Mouse (Mus musculus): ENCODE measurements around the gene Cldn7. TPM values are rescaled to one million over a fixed set of nuclear protein-coding genes. Genes with fewer than 3 reads are reported as not detected.
"Not testable (repeated sequence)": the region's sequence is repeated elsewhere in the genome, so short reads cannot be mapped to it uniquely, and the experiment has no call there.

The Cldn7 gene
- polyA plus RNA-seq (2015; fragmentation: Nextera tagmentation; extraction: Ambion mirVana): 6.3 and 7.4 TPM in 2 replicates

GRCm38 (mm10) chr11:69964650-69965270, at the start of gene Cldn7:
TSS of gene Cldn7 (plus strand) at chr11:69964779.
- Histone ChIP-seq H3K27ac (replicated peaks) (no peak within 1 kb of the TSS), H3K36me3 (peaks cover 21% of the 10 kb centered on the region), H3K9me3 (no peaks in the 10 kb centered on the region), H3K4me3 (peak within 1 kb of the TSS; percentile 56), H3K9ac (peak within 1 kb of the TSS; percentile 44; the same call in 1 of the 2 replicates), H3K4me2 (peak within 1 kb of the TSS; percentile 82), H3K27me3 (replicated peaks) (peaks cover 86% of the 10 kb centered on the region), H3K4me1 (peaks cover 20% of the 10 kb centered on the region)
- 8% methylated on average over 24 of the region's 24 CpGs for WGBS
- no peak for ATAC-seq (ENCODE audit: extremely low read depth, insufficient number of reproducible peaks, low FRiP score, low TSS enrichment)

DNA sequence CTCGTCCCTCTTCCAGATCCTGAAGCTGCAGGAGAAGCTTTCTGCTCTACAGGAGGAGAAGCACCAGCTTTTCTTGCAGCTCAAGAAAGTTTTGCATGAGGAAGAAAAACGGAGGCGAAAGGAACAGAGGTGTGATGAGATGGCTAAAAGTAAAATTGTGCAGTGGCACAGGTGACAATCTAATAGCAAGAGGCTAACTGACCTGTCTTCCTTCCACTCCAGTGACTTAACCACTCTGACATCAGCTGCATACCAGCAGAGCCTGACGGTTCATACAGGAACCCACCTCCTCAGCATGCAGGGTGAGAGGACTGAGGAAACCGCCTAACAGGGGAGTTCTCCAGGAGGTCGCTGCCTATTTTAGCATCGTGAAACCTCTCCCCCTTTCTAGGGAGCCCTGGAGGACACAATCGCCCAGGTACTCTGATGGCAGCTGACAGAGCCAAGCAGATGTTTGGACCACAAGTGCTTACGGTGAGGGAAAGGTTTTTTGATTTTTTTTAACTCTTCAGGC, 49.6 kb upstream of the Cldn7 start:
- H3K4me2 ChIP-seq: peak overlapping the region; percentile 91
- H3K27ac ChIP-seq (replicated peaks): peak overlapping the region; percentile 87

GRCm38 (mm10) chr11:69915667-69916627, 48.6 kb upstream of the Cldn7 start:
- peak overlapping the region; percentile 10; the same call in 1 of the 2 replicates for H3K27ac ChIP-seq (replicated peaks)
- peaks cover 71% of the 10 kb centered on the region for H3K36me3 ChIP-seq
- H3K4me2 ChIP-seq: peak overlapping the region; percentile 91

More for the DNA sequence above, 49.6 kb upstream of the Cldn7 start:
- no peak for ATAC-seq (ENCODE audit: extremely low read depth, insufficient number of reproducible peaks, low FRiP score, low TSS enrichment)
- Histone ChIP-seq H3K36me3 (peaks cover 81% of the 10 kb centered on the region), H3K9me3 (no peaks in the 10 kb centered on the region), H3K4me3 (peak overlapping the region; percentile 79), H3K4me1 (peaks cover 61% of the 10 kb centered on the region), H3K9ac (peak overlapping the region; percentile 89), H3K27me3 (replicated peaks) (no peaks in the 10 kb centered on the region)
- WGBS: 33% methylated on average over 9 of the region's 9 CpGs

DNA sequence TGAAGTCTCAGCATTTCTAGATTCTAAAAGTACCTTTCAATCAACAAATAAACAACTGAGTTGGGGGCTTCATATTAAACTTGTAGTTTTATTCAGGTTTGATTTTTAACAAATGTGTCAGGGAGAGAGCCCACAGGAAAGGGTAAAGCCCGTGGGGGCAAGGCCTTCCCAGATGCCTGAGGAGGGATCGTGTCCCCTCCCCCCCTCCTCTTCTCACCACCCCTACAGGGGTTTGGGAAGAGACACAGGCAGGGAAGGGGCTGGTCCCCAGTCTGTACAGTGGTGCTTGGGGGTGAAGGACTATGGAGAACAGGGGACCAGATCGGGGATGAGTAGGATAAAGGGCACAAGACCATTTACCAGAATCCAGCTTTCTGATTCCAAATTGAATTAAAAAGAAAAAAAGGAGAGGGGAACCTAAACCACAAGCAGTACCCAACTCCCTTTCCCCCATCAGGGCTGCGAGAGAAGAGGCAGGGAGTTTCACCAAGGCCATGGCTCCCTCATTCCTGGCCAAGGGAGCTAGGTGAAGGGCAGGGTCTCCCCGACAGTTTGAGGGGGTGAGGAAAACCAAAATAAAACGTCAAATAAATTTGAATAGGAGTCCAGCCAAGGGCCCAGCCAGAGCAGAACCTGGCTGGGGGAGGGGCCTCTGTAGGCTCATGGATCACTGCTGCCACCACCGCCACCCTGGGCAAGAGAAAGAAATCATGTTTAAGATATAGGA, 47.8 kb upstream of the Cldn7 start:
- not testable (repeated sequence) for H3K27me3 ChIP-seq (replicated peaks); H3K9me3 ChIP-seq; ATAC-seq (ENCODE audit: extremely low read depth, insufficient number of reproducible peaks, low FRiP score, low TSS enrichment); H3K9ac ChIP-seq
- Histone ChIP-seq H3K4me1 (peaks cover 61% of the 10 kb centered on the region), H3K27ac (replicated peaks) (peak overlapping the region; percentile 10; the same call in 1 of the 2 replicates), H3K4me2 (peak overlapping the region; percentile 91), H3K36me3 (peaks cover 62% of the 10 kb centered on the region), H3K4me3 (0 out of 2 replicates have a peak overlapping the region, but pooled peaks have one; percentile 13)
- 65% methylated on average over 7 of the region's 7 CpGs for WGBS

More at GRCm38 (mm10) chr11:69915667-69916627, 48.6 kb upstream of the Cldn7 start:
- Histone ChIP-seq H3K9me3 (no peaks in the 10 kb centered on the region), H3K4me3 (peak overlapping the region; percentile 79), H3K4me1 (peaks cover 61% of the 10 kb centered on the region), H3K27me3 (replicated peaks) (no peaks in the 10 kb centered on the region), H3K9ac (peak overlapping the region; percentile 89)
- ATAC-seq (ENCODE audit: extremely low read depth, insufficient number of reproducible peaks, low FRiP score, low TSS enrichment): no peak
- WGBS: 41% methylated on average over 5 of the region's 5 CpGs

DNA sequence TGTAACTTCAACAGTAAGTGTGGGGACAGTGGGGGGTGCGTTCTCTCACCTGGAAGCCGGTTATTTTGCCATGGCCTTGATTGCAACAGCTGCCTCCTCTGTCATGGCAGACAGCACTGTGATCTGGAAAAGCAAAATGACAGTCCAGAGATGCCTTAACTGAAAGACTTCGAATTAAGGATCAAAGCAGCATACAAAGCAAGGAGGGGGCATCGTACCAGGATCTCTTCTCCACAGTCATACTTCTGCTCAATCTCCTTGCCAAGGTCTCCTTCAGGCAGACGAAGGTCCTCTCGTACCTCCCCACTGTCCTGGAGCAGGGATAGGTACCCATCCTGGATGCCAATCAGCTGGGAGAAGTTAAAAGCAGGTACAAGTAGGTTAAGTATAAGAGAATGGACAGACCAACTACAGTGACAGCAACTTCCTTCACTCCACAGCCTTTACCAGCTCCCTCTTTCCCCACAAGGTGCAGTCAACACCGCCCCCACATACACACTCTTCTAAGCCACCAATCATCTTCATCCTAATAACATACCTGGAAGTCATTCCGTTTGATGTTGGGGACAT, 47.1 kb upstream of the Cldn7 start:
- WGBS: 83% methylated on average over 8 of the region's 8 CpGs
- H3K36me3 ChIP-seq: peaks cover 56% of the 10 kb centered on the region

GRCm38 (mm10) chr11:69918118-69918517, 46.5 kb upstream of the Cldn7 start:
- Histone ChIP-seq H3K36me3 (peaks cover 49% of the 10 kb centered on the region), H3K27ac (replicated peaks) (no peak overlapping the region), H3K9ac (no peak overlapping the region), H3K4me2 (no peak overlapping the region), H3K4me1 (peaks cover 68% of the 10 kb centered on the region), H3K9me3 (no peaks in the 10 kb centered on the region), H3K4me3 (0 out of 2 replicates have a peak overlapping the region, but pooled peaks have one; percentile 91), H3K27me3 (replicated peaks) (no peaks in the 10 kb centered on the region)
- ATAC-seq (ENCODE audit: extremely low read depth, insufficient number of reproducible peaks, low FRiP score, low TSS enrichment): no peak
- 81% methylated on average over 5 of the region's 5 CpGs for WGBS

More for the DNA sequence above, 47.1 kb upstream of the Cldn7 start:
- Histone ChIP-seq H3K9ac (no peak overlapping the region), H3K9me3 (no peaks in the 10 kb centered on the region), H3K4me3 (no peak overlapping the region), H3K4me2 (peak overlapping the region; percentile 91; the same call in 1 of the 2 replicates), H3K27ac (replicated peaks) (no peak overlapping the region), H3K4me1 (peaks cover 66% of the 10 kb centered on the region), H3K27me3 (replicated peaks) (no peaks in the 10 kb centered on the region)
- ATAC-seq (ENCODE audit: extremely low read depth, insufficient number of reproducible peaks, low FRiP score, low TSS enrichment): no peak

DNA sequence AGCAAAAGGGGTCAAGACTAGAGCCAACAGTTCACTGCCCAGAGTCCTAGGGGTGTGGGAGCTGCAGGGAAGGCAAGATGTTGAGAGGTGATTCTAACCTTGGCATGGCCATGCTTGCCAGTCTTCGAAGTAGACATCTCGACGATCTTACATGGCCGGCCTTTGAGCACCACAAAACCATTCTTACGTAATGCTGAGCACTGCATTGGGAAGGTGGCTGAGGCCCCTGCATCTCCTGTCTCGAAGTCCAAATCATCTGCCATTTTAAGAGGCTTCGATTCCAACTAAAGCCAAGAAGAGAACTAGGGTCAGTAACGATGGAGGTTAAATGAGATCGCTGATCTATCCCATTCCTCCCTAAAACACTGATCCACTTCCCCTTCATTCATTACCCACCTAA, 45.5 kb upstream of the Cldn7 start:
- Histone ChIP-seq H3K9me3 (no peaks in the 10 kb centered on the region), H3K4me3 (peak overlapping the region; percentile 91), H3K27me3 (replicated peaks) (no peaks in the 10 kb centered on the region), H3K4me2 (peak overlapping the region; percentile 97), H3K9ac (peak overlapping the region; percentile 99), H3K36me3 (peaks cover 45% of the 10 kb centered on the region), H3K27ac (replicated peaks) (peak overlapping the region; percentile 99), H3K4me1 (peaks cover 63% of the 10 kb centered on the region)
- no peak for ATAC-seq (ENCODE audit: extremely low read depth, insufficient number of reproducible peaks, low FRiP score, low TSS enrichment)
- WGBS: 68% methylated on average over 9 of the region's 9 CpGs

GRCm38 (mm10) chr11:69919661-69920265, 44.8 kb upstream of the Cldn7 start:
- H3K4me1 ChIP-seq: peaks cover 58% of the 10 kb centered on the region
- no peaks in the 10 kb centered on the region for H3K9me3 ChIP-seq
- peak overlapping the region; percentile 99 for H3K9ac ChIP-seq
- ATAC-seq (ENCODE audit: extremely low read depth, insufficient number of reproducible peaks, low FRiP score, low TSS enrichment): 0 out of 2 replicates have a peak, but pooled peaks have one; percentile 26
- H3K4me3 ChIP-seq: peak overlapping the region; percentile 91
- peaks cover 44% of the 10 kb centered on the region for H3K36me3 ChIP-seq
- no peaks in the 10 kb centered on the region for H3K27me3 ChIP-seq (replicated peaks)
- peak overlapping the region; percentile 97 for H3K4me2 ChIP-seq
- WGBS: under 1% methylated on average over 17 of the region's 17 CpGs
- peak overlapping the region; percentile 99 for H3K27ac ChIP-seq (replicated peaks)

GRCm38 (mm10) chr11:69920266-69921031, 44.1 kb upstream of the Cldn7 start:
- H3K27me3 ChIP-seq (replicated peaks): no peaks in the 10 kb centered on the region
- H3K27ac ChIP-seq (replicated peaks): peak overlapping the region; percentile 99
- peak overlapping the region; percentile 91 for H3K4me3 ChIP-seq
- WGBS: under 1% methylated on average over 62 of the region's 65 CpGs
- H3K36me3 ChIP-seq: peaks cover 37% of the 10 kb centered on the region
- peak overlapping the region; percentile 97 for H3K4me2 ChIP-seq
- peak; percentile 17 for ATAC-seq (ENCODE audit: extremely low read depth, insufficient number of reproducible peaks, low FRiP score, low TSS enrichment)
- peak overlapping the region; percentile 99 for H3K9ac ChIP-seq
- peaks cover 51% of the 10 kb centered on the region for H3K4me1 ChIP-seq
- H3K9me3 ChIP-seq: no peaks in the 10 kb centered on the region

All from heart, embryonic 13.5 days (tissue).